Mouse (Mus musculus): ENCODE measurements around the gene Slc10a6.

Slc10a6 gene

DNA sequence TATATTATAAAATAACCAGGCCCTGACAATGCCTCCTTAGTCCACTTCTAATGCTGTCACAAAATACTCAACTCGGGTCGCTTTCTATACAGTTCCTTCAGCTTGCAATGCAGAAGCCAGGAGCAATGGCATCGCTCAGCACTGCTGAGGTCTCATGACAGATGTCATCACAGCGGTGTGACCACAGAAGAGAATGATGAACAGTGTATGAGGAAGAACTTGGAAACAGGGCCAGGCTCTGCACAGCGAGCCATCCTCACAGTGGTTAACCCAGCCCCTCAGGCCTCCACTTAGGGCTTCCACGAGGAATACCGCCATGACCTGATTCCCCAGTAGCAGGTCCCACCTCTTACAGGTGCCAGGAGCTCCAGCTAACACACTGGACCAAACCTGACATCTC is 14.8 kb downstream of the Slc10a6 start:
- DNase-seq: no peak

GRCm38 (mm10) chr5:103612316-103612715 is 16.9 kb downstream of the Slc10a6 start:
- no peak for DNase-seq

DNA sequence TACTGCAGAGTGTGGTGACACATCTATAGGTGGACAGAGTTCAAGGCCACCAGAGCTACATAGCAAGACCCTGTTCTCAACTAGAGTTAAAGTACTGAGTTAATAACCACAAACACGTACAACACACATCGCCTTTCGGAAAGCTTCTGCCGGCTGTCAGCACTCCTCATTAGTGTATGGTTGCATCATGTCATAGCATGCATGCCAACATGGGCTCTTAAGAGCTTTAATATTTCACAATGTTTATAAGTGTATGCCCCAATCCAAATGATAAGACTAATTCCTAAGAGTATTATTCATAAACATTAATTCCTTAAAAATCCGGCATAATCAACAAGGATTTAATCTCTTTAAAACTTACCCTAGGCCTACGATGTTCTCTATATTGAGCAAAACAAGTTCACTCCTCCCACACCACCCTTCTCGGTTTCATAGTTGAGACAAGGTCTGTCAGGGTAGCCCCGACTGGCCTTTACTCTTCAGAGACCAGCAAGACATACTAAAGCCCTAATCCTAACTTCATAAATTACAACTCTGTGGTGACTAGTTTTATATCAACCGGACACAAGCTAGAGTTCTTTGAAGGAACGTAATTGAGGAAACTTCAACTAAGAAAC is 18.2 kb downstream of the Slc10a6 start:
- no peak for DNase-seq

- DNase-seq: no peak
Observed at GRCm38 (mm10) chr5:103610148-103610547, 19.1 kb downstream of the Slc10a6 start.

GRCm38 (mm10) chr5:103605707-103606106 is 23.5 kb downstream of the Slc10a6 start:
- DNase-seq: no peak

DNA sequence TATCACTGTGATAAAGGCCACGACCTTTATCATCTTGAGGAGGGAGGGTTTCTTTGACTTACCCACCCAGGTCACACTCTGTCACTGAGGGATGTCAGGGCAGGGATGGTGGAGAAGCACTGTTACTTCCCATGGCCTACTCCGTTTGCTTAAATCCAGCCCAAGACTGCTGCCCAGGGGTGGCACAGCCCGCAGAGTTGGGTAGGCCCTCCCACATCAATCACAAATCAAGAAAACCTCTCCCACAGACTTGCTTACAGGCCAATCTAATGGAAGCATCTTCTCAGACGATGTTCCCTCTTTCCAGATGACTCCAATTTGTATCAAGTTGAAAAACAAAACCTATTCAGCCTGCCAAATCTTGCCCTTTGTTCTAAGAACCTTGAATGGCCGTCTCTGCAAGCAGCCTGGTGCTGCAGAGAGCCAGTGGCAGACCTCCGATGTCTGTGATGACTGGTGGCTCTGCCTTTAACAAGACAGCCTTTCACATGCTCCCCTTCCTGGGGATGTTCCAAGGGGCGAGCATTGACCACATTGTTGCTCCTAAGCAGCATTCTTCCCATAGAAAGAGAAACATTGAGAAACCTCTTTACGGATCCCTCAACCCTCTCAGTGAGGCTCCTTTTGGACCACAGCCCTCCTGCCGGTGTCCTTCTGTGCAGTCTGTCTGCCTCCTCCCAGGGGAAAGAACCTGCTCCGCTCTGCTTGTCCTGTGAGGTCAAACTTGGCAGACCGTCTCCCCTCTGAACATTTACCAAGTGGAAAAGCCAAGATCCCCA is 25.9 kb downstream of the Slc10a6 start:
- DNase-seq: no peak

GRCm38 (mm10) chr5:103598881-103599280 is 30.3 kb downstream of the Slc10a6 start:
- peak; percentile 48 for DNase-seq

DNA sequence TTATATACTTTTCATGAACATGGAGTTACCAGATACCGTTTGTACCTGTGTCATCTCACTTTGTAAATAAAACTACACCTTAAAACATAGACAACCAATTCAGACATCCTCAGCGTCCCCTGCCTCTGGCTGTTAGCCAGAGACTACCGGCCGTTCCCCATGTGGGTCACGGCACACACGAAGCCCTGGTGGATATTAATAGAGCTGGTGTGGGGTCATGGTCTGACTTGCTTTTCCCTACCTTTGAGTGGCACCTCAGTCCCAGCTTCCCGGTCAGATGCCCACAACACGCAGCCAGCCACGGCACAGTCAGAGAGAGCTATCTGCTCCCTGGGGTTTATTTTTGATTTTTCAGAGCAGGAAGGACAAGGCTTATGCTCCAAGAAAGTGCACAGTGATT is 30.9 kb downstream of the Slc10a6 start:
- DNase-seq: no peak

- DNase-seq: no peak
Observed at GRCm38 (mm10) chr5:103597604-103598003, 31.6 kb downstream of the Slc10a6 start.

- no peak for DNase-seq
Observed at GRCm38 (mm10) chr5:103596467-103597146, 32.6 kb downstream of the Slc10a6 start.

DNA sequence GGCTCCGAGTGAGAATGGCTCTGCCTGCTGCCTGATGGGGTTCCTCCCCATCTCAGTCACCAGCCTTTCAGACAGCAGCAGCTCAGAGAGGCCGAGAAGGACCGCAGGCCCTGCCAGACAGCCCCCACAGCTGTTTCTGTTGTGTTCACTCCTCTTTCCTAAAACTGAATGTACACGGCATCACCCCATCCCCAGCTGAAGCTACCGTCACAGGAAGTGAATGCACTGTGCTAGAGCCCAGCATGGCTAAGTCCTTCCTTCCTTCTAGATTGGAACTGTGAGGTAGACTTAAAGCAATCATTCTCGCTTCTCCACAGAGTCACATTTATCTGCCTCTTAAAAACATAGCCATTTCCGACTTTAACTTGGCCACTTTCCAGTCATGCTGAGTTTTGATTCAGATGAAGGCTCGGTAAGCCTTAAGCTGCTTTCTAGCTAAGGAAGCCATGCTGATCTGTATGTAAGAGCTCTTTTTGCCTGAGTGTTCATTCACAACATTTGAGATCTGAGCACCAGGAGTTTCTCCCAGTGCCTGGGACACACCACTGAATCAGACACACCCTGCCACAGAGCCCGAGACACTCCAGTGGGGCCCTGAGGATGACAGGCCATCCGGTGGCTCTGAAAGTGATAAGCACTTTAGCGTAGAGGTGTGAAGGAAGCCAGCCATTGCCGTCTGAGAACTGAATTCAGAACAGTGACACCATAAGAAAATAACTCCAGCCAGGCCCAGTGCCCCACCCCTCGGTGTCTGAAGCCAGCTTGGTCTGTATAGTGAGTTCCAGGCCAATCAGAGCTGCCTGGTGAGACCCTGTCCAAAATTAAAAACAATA is 33.6 kb downstream of the Slc10a6 start:
- DNase-seq: no peak

DNA sequence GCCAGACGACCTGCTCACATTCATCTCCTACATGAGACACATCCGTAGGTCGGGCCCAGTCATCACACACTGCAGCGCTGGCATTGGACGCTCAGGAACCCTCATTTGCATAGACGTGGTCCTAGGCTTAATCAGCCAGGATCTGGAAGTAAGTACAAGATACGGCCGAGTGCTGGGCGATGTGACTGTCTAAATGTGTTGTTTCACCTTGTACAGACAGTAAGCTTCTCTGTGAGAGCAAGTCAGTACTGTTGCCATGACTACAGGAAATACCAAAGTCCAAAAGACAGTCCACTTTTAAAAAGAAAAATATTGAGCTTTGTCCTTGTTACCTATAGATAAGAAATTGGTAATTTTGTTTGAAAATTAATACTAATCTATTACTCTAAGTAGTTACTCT is 35.6 kb downstream of the Slc10a6 start:
- no peak for DNase-seq

DNA sequence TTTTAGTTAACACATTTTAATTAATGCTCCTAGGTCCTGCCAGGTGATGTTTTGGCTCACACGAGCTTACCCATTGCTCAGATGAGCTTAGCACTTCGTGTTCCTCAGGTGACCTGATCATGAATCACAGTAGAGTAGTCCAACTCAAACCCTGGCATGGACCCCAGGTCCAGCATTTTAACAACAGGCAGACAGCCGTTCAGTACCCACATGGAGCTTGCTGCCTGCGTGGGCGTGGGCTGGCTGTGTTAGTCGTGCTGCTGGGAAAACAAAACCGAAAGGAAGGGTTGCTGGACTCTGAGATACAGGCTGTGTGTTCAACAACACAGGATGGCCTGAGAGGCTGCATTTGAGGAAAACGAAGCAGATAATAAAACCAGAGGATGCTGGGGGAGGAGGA is 36.5 kb downstream of the Slc10a6 start:
- DNase-seq: no peak

- DNase-seq: peak; percentile 52
Observed at GRCm38 (mm10) chr5:103591846-103592245, 37.4 kb downstream of the Slc10a6 start.

- no peak for DNase-seq
Observed at GRCm38 (mm10) chr5:103587219-103587618, 42.0 kb downstream of the Slc10a6 start.

- no peak for DNase-seq
Observed at GRCm38 (mm10) chr5:103579680-103580420, 49.4 kb downstream of the Slc10a6 start.

DNA sequence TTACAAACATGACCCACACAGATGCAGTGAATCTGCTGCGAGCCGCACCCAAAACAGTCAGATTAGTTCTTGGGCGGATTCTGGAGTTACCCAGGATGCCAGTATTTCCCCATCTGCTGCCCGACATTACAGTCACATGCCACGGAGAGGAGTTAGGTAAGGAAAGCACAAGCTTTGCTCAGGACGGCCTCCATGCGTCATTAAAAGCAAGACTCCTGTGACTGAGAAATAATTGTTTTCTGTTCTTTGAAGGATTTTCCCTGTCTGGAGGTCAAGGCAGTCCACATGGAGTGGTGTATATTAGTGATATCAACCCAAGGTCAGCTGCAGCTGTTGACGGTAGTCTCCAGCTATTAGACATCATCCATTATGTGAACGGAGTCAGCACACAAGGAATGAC is 59.8 kb downstream of the Slc10a6 start:
- no peak for DNase-seq

- DNase-seq: peak; percentile 9
Observed at GRCm38 (mm10) chr5:103568034-103568433, 61.2 kb downstream of the Slc10a6 start.

- DNase-seq: peak; percentile 34
Observed at GRCm38 (mm10) chr5:103560546-103560945, 68.7 kb downstream of the Slc10a6 start.
